Mouse (Mus musculus): Measurements from ENCODE around the gene Cpb1.

Cpb1 gene

GRCm38 (mm10) chr3:20275633-20276032 lies at the start of gene Cpb1:
TSS of gene Cpb1 (minus strand) at chr3:20275733.
- DNase-seq (ENCODE audit: low spot score) = no peak

DNA sequence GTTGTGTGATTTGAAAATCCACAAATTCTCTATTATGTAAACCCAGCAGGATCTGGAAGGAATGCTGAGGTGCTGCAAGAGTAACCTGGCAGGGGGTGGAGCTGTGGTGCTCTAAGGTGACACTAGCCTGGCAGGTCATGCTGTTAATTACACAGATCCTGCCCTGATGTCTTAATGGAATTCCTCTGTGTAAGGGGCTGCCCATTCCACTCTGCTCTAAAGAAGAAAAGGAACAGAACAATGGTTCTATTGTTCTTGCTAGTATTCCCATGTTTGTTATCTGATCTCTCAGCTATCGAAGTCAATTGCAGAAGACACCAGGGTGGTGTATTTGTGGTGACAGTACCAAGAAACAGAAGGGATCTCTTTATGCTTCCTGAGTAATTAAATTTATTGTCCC lies 41.7 kb upstream of the Cpb1 start:
- DNase-seq (ENCODE audit: low spot score) = no peak

DNA sequence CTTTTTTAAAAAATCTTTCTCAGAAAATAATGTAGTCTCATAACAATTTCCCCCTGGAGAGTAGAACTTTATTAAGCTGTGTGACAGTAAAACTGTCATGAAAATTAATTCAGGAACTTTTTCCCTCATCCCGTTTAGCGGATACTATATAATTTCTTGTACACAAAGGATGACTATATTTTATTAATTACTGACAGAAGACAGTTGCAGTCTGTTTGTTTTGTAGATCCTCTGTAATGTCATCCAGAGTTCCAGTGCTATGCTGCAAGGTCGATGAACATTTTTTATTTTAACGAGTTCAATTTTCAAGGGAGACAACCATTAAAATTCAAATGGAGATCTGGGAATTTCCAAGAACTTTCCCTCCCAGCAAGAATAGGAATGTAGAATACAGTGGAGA lies 33.6 kb upstream of the Cpb1 start:
- no peak for DNase-seq (ENCODE audit: low spot score)

DNA sequence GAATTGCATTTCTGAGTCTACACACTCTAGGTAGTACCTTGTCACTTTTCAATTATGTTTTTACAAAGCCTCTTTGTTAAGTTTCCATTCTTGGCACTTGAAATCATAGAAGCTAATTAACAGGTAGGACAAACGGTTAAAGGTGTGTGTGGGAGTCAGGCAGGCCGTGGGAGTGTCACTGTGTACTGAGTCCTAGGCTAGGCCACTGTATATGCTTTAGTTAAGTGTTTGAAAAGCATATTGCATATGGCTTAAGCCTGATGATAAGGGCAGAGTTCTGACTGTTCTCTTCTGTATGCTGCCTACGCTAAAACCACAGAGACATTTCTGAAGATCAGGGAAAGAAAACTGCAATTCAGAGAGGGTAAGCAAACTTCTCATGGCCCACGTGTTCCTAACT lies 31.7 kb upstream of the Cpb1 start:
- no peak for DNase-seq (ENCODE audit: low spot score)

GRCm38 (mm10) chr3:20304758-20305352 lies 29.3 kb upstream of the Cpb1 start:
- no peak for DNase-seq (ENCODE audit: low spot score)

- no peak for DNase-seq (ENCODE audit: low spot score)
Measured at GRCm38 (mm10) chr3:20295546-20295945, 20.0 kb upstream of the Cpb1 start.

DNA sequence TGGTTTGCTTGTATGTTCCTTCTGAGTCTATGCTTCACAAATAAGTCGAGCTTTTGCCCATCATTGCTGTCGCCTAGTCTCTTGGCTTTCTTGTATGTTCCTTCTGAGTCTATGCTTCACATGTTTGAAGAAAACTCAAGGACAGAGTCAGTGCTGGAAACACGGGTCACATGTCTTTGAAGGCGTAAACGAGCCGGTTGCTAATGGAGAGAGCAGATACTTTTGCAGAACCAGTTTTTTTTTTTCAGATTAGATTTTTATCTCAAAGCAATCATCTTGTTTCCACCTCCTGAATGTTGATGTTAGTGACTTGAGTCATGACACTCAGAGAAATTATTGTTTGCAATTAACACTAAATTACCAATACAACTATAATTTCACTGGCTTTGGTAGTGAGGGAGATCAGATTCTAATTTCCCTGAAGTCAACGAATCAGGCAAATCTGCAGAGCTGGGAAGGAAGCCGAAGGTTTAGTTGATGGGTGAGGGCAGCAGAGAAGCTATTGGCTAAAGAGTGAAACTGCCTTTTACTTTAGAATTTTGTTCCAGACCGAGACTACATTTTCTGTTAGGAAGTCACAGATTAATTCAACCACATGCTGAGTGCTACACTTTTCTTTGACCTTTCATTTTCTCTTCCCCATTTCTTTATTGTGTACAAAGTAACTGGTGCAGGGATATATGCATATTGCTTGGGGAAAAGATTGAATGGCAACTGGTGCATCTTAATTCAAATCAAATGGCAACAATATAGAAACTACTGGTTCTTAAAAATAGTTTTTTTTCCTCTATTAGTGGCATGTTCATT lies 19.2 kb upstream of the Cpb1 start:
- no peak for DNase-seq (ENCODE audit: low spot score)

GRCm38 (mm10) chr3:20291370-20291769 lies 15.8 kb upstream of the Cpb1 start:
- DNase-seq (ENCODE audit: low spot score) = no peak

- no peak for DNase-seq (ENCODE audit: low spot score)
Measured at GRCm38 (mm10) chr3:20288761-20289160, 13.2 kb upstream of the Cpb1 start.

DNA sequence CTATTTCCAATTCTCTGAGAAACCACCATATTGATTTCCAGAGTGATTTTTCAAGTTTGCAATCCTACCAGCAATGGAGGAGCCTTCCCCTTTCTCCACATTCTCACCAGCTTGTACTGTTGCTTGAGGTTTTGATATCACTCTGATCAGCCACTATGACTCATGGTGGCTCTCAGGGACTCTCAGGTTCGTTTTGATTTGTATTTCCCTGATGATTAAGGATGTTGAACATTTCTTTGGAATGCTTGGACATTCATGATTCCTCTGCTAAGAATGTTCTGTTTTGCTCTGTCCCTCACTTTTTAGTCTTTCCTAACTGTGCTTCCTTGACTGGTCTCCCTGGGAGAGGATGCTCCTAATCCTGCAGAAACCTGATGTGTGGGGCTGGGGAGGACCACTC lies 6.3 kb upstream of the Cpb1 start:
- DNase-seq (ENCODE audit: low spot score) = no peak

- peak; percentile 1 for DNase-seq (ENCODE audit: low spot score)
Measured at GRCm38 (mm10) chr3:20254566-20255479, 20.7 kb downstream of the Cpb1 start.

DNA sequence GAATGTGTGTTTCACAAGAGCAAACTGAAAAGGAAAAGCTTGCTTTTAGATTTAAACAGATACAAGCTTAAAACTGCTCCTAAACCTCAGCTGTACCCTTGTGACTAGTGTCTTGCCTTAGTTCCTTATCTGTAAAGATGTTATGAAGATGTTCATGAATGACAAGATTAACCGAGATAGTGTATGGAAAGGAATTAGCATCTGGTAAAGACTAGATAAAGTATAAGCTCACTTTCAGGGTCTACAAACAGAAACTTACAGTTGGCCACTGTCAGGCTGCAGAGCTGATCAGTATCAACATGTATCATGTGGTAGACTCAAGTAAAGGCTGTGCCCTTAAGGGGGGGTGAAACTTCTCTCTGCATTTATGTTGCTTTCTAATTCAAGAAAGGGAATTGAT lies 31.6 kb downstream of the Cpb1 start:
- DNase-seq (ENCODE audit: low spot score) = no peak

DNA sequence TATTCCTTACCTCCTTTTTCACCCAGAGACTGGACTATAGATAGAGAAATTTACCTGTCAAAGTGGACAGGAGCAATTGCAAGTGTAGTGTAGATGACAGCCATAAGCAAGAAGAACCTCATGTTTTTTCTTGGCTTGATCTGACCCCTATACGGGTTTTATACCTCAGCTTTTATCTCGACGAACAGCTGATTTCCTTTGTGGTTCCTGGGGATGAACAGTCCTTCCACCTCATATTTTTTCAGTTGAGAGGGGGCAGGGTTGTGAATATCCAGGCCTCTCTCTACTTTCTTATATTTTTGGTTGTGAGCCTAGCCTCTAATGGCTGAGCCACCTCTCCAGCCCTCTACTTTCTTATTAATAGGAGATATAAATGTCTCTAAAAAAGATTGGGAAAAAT lies 33.5 kb downstream of the Cpb1 start, which contains the start of gene Cpa3:
Gene Cpa3, minus strand, starts transcription at position 132 of the 400 bp plus-strand sequence.
- no peak for DNase-seq (ENCODE audit: low spot score)

- no peak for DNase-seq (ENCODE audit: low spot score)
Measured at GRCm38 (mm10) chr3:20239741-20240140, 35.8 kb downstream of the Cpb1 start.

GRCm38 (mm10) chr3:20236965-20237364 lies 38.6 kb downstream of the Cpb1 start:
- no peak for DNase-seq (ENCODE audit: low spot score)

- DNase-seq (ENCODE audit: low spot score) = no peak
Measured at GRCm38 (mm10) chr3:20229027-20229426, 46.5 kb downstream of the Cpb1 start.

DNA sequence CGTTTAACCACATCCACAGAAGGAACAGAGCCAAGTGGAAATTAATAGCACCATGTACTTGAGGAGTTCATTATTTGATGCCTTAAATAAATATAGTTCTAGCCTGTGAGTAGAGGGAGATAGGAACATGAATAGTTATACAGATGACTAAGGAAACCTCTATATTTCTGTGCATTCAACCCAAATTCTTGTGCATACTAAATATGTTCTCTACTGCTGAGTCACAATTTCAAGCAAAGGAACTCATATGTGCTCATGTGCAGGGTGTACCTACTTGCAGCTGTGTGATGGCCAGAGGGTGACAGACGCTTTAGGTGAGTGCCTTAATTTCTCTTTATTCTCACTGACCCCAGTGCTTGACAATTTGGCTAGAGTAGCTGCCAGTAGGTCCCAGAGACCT lies 50.1 kb downstream of the Cpb1 start:
- no peak for DNase-seq (ENCODE audit: low spot score)

DNA sequence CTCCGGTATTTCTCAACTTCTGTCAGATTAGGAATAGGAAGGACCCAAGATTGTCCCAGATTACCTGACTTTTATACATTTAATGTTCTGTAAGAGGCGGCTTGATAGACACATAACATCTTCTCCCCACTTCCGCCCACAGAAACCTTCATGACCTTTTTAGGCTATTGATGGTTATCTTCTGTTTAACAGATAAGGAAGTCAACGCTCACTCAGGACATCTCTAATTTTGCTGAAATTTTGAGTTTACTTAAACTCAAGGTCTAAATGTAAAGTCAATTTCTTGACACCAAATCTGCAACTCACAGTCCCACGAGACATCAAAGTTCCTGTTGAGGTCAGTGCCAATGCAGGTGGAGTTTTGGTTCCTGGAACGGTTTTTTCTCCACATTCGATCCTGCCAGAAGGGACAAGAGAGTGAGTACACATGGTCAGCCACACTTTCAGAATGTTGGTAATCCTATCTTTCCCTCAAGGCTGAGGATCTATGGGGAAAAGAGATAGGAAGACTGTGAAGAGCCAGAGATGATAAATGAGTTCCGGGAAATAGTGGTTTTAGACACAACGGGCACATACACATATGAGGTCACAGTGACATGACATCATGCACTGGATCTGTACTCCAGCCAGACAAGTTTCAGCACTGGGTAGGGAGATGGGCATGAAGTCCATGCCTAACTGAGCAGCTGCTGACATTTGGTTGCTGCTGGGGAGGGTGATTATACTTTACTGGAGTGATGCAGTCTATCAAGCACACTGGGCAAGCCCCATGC lies 52.4 kb downstream of the Cpb1 start:
- DNase-seq (ENCODE audit: low spot score) = no peak

GRCm38 (mm10) chr3:20222136-20222535 lies 53.4 kb downstream of the Cpb1 start:
- no peak for DNase-seq (ENCODE audit: low spot score)

DNA sequence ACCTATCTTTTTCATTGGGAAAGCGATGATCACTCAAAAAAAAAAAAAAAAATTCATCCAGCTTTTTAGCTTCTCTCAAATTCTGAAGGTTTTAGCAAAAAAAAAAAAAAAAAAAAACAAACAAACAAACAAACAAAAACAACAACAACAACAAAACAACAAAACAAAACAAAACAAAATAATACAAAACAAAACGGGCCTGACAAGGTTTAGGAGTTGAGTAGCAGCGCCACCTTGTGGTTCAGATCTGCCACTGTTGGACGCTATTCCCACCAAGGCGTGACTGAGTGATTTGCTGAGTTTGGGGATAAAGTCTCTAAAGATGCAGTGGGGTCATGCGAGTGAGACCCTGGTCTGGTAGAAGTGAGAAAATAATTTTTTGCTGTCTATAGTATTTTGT lies 76.7 kb downstream of the Cpb1 start:
- peak; percentile 30 for DNase-seq (ENCODE audit: low spot score)
